Mouse (Mus musculus) B cell, adult 62 days (primary cell): ENCODE measurements around the gene H2afv. TPM values are rescaled to one million over a fixed set of nuclear protein-coding genes. Genes with fewer than 3 reads are reported as not detected.

Experiments used
- total RNA-seq: library from RNA; stranded (reverse); gene quantifications from 4 replicates; pipeline ENCODE4 v1.2.4, GENCODE M21; 2023

H2afv gene
- 50.9 to 57.2 TPM (median 53.9 TPM) in 4 replicates for total RNA-seq

DNA sequence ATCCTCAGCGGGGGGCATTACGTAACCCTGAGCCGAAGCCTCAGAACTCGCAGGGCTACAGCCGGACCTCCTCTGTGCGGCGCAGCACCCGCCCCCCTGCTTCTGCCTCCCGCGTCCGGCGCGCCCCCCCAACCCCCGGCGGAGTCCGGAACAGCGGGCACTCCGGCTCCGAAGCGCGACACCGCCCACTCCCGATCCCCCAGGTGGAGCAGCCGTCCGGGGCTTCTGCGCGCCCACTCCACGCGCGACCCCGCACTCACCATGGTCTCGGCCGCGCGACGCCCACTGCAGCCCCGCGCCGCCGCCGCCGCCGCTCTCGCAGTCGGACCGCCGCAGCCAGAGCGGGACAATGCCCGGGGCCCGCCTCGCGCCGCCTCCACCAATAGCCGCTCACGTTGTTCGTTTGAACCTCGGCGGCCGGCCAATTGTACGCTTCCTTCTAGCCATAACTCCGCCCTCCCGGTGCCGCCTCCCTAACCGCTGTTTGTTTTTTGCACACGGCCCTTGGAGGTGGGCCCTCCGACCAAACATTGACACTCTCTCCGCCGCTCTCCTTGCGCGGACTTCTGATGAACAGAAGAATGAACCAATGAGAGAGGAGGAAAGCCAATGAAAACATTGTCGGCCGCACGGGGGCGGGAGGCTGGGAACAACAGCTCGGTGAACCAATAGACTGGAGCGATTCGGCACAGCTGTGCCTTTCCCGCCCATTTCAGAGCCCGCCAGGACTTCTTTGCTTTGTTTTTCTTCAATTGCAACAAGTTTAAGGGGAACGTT lies at the start of gene H2afv:
Gene H2afv, minus strand, starts transcription at position 367 of the 777 bp plus-strand sequence.

DNA sequence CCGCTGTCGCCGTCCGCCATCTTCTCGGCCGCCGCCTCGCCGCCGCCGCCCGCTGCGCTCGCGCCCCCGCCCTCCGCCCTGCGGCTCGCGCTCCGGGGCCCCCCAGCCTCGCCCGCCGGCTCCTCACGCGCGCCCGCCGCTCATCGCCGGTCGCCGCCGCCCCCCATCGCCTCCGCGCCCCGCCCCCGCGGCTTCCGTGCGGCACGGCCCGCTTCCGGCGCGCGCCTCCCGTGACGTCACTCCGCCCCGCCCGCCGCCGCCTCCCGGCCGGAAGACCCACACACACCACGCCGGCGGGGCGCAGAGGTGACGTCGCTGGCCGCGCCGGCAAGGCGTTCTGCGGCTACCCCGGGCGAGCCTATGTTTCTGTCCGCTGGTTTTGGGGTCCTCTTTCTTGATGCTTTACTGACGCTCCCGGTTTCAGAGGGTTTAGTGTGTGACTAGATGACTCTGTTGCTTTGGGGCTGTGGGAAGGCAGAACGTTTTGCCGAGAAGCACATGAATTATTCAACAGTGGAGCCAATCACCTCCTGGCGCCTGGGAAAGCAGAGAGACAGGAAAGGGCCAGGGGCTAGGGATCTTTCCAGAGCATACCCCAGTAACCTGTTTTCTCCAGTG lies 31.7 kb upstream of the H2afv start, which contains the start of gene Purb:
Gene Purb, minus strand, starts transcription at position 51 of the 618 bp plus-strand sequence.

GRCm38 (mm10) chr11:6414751-6415550 lies 29.3 kb downstream of the H2afv start, which contains the start of gene Ppia:
TSS of gene Ppia (plus strand) at chr11:6415443.

DNA sequence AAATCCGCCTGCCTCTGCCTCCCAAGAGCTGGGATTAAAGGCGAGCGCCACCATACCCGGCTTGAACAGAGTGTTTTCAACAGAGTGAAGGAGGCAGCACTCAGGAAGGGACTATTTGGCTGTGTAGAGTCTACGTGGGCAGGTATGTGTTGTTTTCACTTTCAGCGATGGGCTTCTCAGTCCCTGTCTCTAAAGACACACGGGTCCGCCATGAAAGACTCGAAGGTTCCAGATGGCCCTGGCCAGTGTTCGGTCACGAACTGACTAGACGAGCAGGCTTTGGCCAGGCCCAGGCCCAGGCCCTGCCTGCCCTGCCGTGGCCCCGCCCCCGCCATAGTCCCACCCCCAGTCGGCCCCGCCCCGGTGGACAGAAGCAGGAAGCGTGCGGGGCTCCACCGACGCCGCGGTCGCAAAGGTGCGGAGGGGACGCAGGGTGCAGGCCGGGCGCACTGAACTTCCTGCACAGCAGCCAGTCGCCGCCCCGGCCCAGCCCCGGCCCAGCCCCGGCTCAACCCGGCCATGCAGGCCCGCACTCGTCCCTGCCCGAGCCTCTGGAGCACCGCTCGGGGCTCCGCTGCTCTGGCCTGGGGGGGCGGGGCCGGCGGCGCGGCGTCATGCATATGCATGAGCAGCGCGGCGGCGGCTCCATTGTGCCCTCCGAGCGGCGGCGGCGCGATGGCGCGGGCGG lies 55.4 kb downstream of the H2afv start, which contains the start of gene Zmiz2:
Gene Zmiz2, plus strand, starts transcription at position 349 of the 688 bp plus-strand sequence.

Other genes starting within 250 kb of the H2afv start
- gene A730071L15Rik, start 244.4 kb downstream of the H2afv start, total RNA-seq = 0.36 to 0.72 TPM in 2 of 4 replicates, not detected in the others
- gene Nudcd3, start 244.0 kb downstream of the H2afv start, total RNA-seq = 60.2 to 62.6 TPM (median 60.9 TPM) in 4 replicates
- gene Npc1l1, start 214.3 kb downstream of the H2afv start, total RNA-seq = 0.12 to 0.18 TPM (median 0.13 TPM) in 3 of 4 replicates, not detected in the other
- gene Ddx56, start 176.7 kb downstream of the H2afv start, total RNA-seq = 67.8 to 72.3 TPM (median 71.4 TPM) in 4 replicates
- 35.8 to 37.5 TPM (median 36.6 TPM) in 4 replicates for gene Tmed4, start 169.6 kb downstream of the H2afv start, total RNA-seq
- 183 to 197 TPM (median 187 TPM) in 4 replicates for gene Ogdh, start 152.8 kb downstream of the H2afv start, total RNA-seq
- gene Zmiz2, start 55.4 kb downstream of the H2afv start, total RNA-seq = 172 to 185 TPM (median 179 TPM) in 4 replicates
- 958 to 1,167 TPM (median 1,125 TPM) in 4 replicates for gene Ppia, start 29.0 kb downstream of the H2afv start, total RNA-seq
- 82.8 to 88.0 TPM (median 84.4 TPM) in 4 replicates for gene Purb, start 31.5 kb upstream of the H2afv start, total RNA-seq
- 267 to 298 TPM (median 283 TPM) in 4 replicates for gene Myo1g, start 76.5 kb upstream of the H2afv start, total RNA-seq
- 264 to 295 TPM (median 278 TPM) in 4 replicates for gene Ccm2, start 102.4 kb upstream of the H2afv start, total RNA-seq
- 0.18 to 1.3 TPM (median 0.60 TPM) in 4 replicates for gene Nacad, start 161.6 kb upstream of the H2afv start, total RNA-seq
- gene Tbrg4, start 181.6 kb upstream of the H2afv start, total RNA-seq = 143 to 154 TPM (median 148 TPM) in 4 replicates
- not detected in 4 replicates for gene Wap, start 194.2 kb upstream of the H2afv start, total RNA-seq
- gene Ramp3, start 214.1 kb upstream of the H2afv start, total RNA-seq = not detected in 4 replicates